Mouse (Mus musculus): ENCODE measurements around the gene B3gnt3. TPM values are rescaled to one million over a fixed set of nuclear protein-coding genes. Genes with fewer than 3 reads are reported as not detected.

Gene B3gnt3
- total and polyA plus RNA-seq, 3 experiments, result 0.19 to 0.84 TPM; not detected in 1

GRCm38 (mm10) chr8:71692509-71692908 is 9.1 kb downstream of the B3gnt3 start:
- no peak overlapping the region for H3K9ac ChIP-seq (ENCODE audit: control insufficient read depth, low read depth, low read length, poor library complexity, severe bottlenecking)
- H3K9me3 ChIP-seq (replicated peaks; ENCODE audit: insufficient read depth, low read length), result no peaks in the 10 kb centered on the region
- H3K4me3 ChIP-seq (ENCODE audit: control insufficient read depth in 1 of 2, insufficient read depth in 1 of 2, low read depth in 2 of 2, low read length in 2 of 2), result no peak overlapping the region
- H3K27me3 ChIP-seq (ENCODE audit: control insufficient read depth in 1 of 2, insufficient read depth in 2 of 2, low read length in 2 of 2), result no peaks in the 10 kb centered on the region
- H3K4me1 ChIP-seq (ENCODE audit: control insufficient read depth in 1 of 2, insufficient read depth in 2 of 2, low read length in 2 of 2), result no peaks in the 10 kb centered on the region
- no peaks in the 10 kb centered on the region for H3K79me2 ChIP-seq (ENCODE audit: control insufficient read depth, insufficient read depth, low read length, poor library complexity)
- H3K36me3 ChIP-seq (ENCODE audit: control insufficient read depth in 1 of 2, insufficient read depth in 2 of 2, low read length in 2 of 2), result no peaks in the 10 kb centered on the region
- no peak overlapping the region for H3K27ac ChIP-seq (ENCODE audit: control insufficient read depth, low read depth, low read length)
- DNase-seq (ENCODE audit: low read depth, low spot score), result no peak
- TF ChIP-seq ZKSCAN1 (IDR thresholded peaks at IDR 0.05; ENCODE audit: low read depth, low read length), result no peak
- no peak for TF ChIP-seq POLR2AphosphoS2 (IDR thresholded peaks at IDR 0.05; ENCODE audit: low read length)
- TF ChIP-seq ELF1 (IDR thresholded peaks at IDR 0.05; ENCODE audit: low read depth, low read length), result no peak
- no peak for TF ChIP-seq MAFK (IDR thresholded peaks at IDR 0.05; ENCODE audit: borderline replicate concordance, low read depth, low read length)
- no peak for TF ChIP-seq MYC (IDR thresholded peaks at IDR 0.05; ENCODE audit: low read depth, low read length)
- no peak for TF ChIP-seq RAD21 (IDR thresholded peaks at IDR 0.05; ENCODE audit: low read depth, low read length)
- TF ChIP-seq RCOR1 (IDR thresholded peaks at IDR 0.05; ENCODE audit: low read depth, low read length), result no peak
- TF ChIP-seq JUND (IDR thresholded peaks at IDR 0.05; ENCODE audit: low read depth, low read length), result no peak
- TF ChIP-seq TBP (IDR thresholded peaks at IDR 0.05; ENCODE audit: low read depth, low read length), result no peak
- TF ChIP-seq USF2 (IDR thresholded peaks at IDR 0.05; ENCODE audit: borderline replicate concordance in 1 of 2, insufficient read depth in 1 of 2, low read depth in 1 of 2, low read length in 2 of 2), result no peak
- no peak for TF ChIP-seq ZNF384 (IDR thresholded peaks at IDR 0.05; ENCODE audit: low read depth, low read length)

GRCm38 (mm10) chr8:71689028-71689427 is 12.6 kb downstream of the B3gnt3 start, which contains the start of gene Insl3:
Gene Insl3 (plus strand): TSS chr8:71689214.
- Histone ChIP-seq H3K79me2 (ENCODE audit: control insufficient read depth, insufficient read depth, low read length, poor library complexity) (no peaks in the 10 kb centered on the region), H3K36me3 (ENCODE audit: control insufficient read depth in 1 of 2, insufficient read depth in 2 of 2, low read length in 2 of 2) (no peaks in the 10 kb centered on the region), H3K9me3 (replicated peaks; ENCODE audit: insufficient read depth, low read length) (no peaks in the 10 kb centered on the region), H3K27ac (ENCODE audit: control insufficient read depth, low read depth, low read length) (no peak within 1 kb of the TSS), H3K4me3 (ENCODE audit: control insufficient read depth in 1 of 2, insufficient read depth in 1 of 2, low read depth in 2 of 2, low read length in 2 of 2) (no peak within 1 kb of the TSS), H3K27me3 (ENCODE audit: control insufficient read depth in 1 of 2, insufficient read depth in 2 of 2, low read length in 2 of 2) (no peaks in the 10 kb centered on the region), H3K4me1 (ENCODE audit: control insufficient read depth in 1 of 2, insufficient read depth in 2 of 2, low read length in 2 of 2) (no peaks in the 10 kb centered on the region), H3K9ac (ENCODE audit: control insufficient read depth, low read depth, low read length, poor library complexity, severe bottlenecking) (no peak within 1 kb of the TSS)
- DNase-seq (ENCODE audit: low read depth, low spot score), result no peak
- no peak for TF ChIP-seq TCF12 (IDR thresholded peaks at IDR 0.05; ENCODE audit: low read depth, low read length)
- TF ChIP-seq ZMIZ1 (IDR thresholded peaks at IDR 0.05; ENCODE audit: low read depth, low read length), result no peak
- no peak for TF ChIP-seq NELFE (IDR thresholded peaks at IDR 0.05; ENCODE audit: low read depth, low read length)
- no peak for TF ChIP-seq ETS1 (IDR thresholded peaks at IDR 0.05; ENCODE audit: low read depth, low read length)
- no peak for TF ChIP-seq USF2 (IDR thresholded peaks at IDR 0.05; ENCODE audit: borderline replicate concordance in 1 of 2, insufficient read depth in 1 of 2, low read depth in 1 of 2, low read length in 2 of 2)
- TF ChIP-seq TAL1 (IDR thresholded peaks at IDR 0.05; ENCODE audit: low read length), result no peak
- TF ChIP-seq E2F4 (IDR thresholded peaks at IDR 0.05; ENCODE audit: borderline replicate concordance, low read depth, low read length), result no peak
- no peak for TF ChIP-seq NRF1 (IDR thresholded peaks at IDR 0.05; ENCODE audit: insufficient read depth, low read depth, low read length, poor library complexity, severe bottlenecking)
- TF ChIP-seq MAX (IDR thresholded peaks at IDR 0.05; ENCODE audit: low read length), result no peak
- no peak for TF ChIP-seq GABPA (IDR thresholded peaks at IDR 0.05; ENCODE audit: low read depth, low read length)
- TF ChIP-seq POLR2AphosphoS2 (IDR thresholded peaks at IDR 0.05; ENCODE audit: low read length), result no peak
- no peak for TF ChIP-seq TBP (IDR thresholded peaks at IDR 0.05; ENCODE audit: low read depth, low read length)
- no peak for TF ChIP-seq CHD1 (IDR thresholded peaks at IDR 0.05; ENCODE audit: low read depth, low read length)
- TF ChIP-seq CTCF (IDR thresholded peaks at IDR 0.05 in 2 of 3, conservative IDR thresholded peaks at IDR 0.05 in 1 of 3; ENCODE audit: control insufficient read depth in 1 of 3, insufficient read depth in 1 of 3, low read depth in 2 of 3, low read length in 3 of 3, poor library complexity in 1 of 3, severe bottlenecking in 1 of 3), result no peak
- TF ChIP-seq UBTF (IDR thresholded peaks at IDR 0.05; ENCODE audit: borderline replicate concordance, insufficient read depth, low read depth, low read length), result no peak
